Mouse (Mus musculus) bone marrow macrophage, adult 2 months (primary cell): ENCODE results near the gene Pou2f1.

ENCODE experiments used
- CTCF ChIP-seq: IDR thresholded peaks from 2 replicates; pipeline ENCODE4 v1.5.1; 2012; ENCODE audit warnings: low read depth, mild to moderate bottlenecking, low read length, moderate library complexity
- POLR2A ChIP-seq: IDR thresholded peaks from 2 replicates; pipeline ENCODE4 v1.6.1; 2012; ENCODE audit warnings: mild to moderate bottlenecking, low read depth, low read length, borderline replicate concordance

DNA sequence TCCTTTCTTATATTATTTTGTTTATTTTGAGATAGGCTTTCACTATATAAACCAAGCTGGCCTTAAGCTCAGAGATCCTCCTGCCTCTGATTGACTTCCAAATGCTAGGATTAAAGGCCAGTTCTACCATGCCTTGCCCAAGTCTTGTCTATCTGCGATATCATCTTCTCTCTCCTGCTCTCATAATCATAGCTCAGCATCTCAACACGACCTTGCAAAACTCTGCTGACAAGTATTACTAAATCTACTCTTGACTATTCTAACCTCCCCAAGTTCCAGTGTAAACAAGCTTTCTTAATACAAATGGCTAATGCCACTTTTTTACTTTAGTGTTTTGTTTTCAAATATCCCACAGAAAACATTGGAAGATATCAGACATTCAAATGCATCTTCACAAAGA is 94.3 kb downstream of the Pou2f1 start:
- no peak for TF ChIP-seq POLR2A
- no peak for TF ChIP-seq CTCF
